Mouse (Mus musculus): ENCODE measurements at regions not wholly inside any gene's neighbourhood (a gene's known extent, or its start where the extent isn't known, plus 50 kb on each side); places are given as distances from the start of the nearest gene placed in this dataset.

- DNase-seq: no peak
Observed at GRCm38 (mm10) chr7:110717104-110717503, 50.9 kb upstream of the Ampd3 start.
